Mouse (Mus musculus): Measurements from ENCODE around the gene Pym1. TPM values are rescaled to one million over a fixed set of nuclear protein-coding genes. Genes with fewer than 3 reads are reported as not detected.

The Pym1 gene
- 48.4 and 55.4 TPM in 2 replicates for polyA plus RNA-seq (2014; fragmentation: Nextera tagmentation; extraction: Ambion mirVana)

- 0 out of 2 replicates have a peak, but pooled peaks cover 7% of the 10 kb centered on the region for H3K36me3 ChIP-seq (ENCODE audit: control insufficient read depth, insufficient read depth, low read length)
- peak within 1 kb of the TSS; percentile 84 for H3K9ac ChIP-seq (ENCODE audit: low read length)
- DNase-seq (ENCODE audit: low spot score) (peak; percentile 39), ATAC-seq (peak; percentile 61)
- peaks cover 17% of the 10 kb centered on the region for H3K27me3 ChIP-seq (replicated peaks; ENCODE audit: control insufficient read depth, insufficient read depth, low read length)
- H3K9me3 ChIP-seq (replicated peaks; ENCODE audit: control insufficient read depth, low read length): no peaks in the 10 kb centered on the region
- H3K27ac ChIP-seq (ENCODE audit: low read depth, low read length): peak within 1 kb of the TSS; percentile 85
- peaks cover 20% of the 10 kb centered on the region for H3K4me1 ChIP-seq (ENCODE audit: control insufficient read depth, insufficient read depth, low read length)
- H3K4me2 ChIP-seq (ENCODE audit: low read length): peak within 1 kb of the TSS; percentile 85
- peak within 1 kb of the TSS; percentile 66 for H3K4me3 ChIP-seq (ENCODE audit: low read depth, low read length)
- under 1% methylated on average over 36 of the region's 36 CpGs for WGBS
Measured at GRCm38 (mm10) chr10:128747646-128748251, at the start of gene Pym1. Gene Pym1, plus strand, starts transcription at chr10:128747889.

GRCm38 (mm10) chr10:128699006-128699405 lies 48.7 kb upstream of the Pym1 start:
- DNase-seq (ENCODE audit: low spot score) (no peak), ATAC-seq (no peak)
- H3K9me3 ChIP-seq (replicated peaks; ENCODE audit: control insufficient read depth, low read length): no peaks in the 10 kb centered on the region
- H3K9ac ChIP-seq (ENCODE audit: low read length): no peak overlapping the region
- H3K36me3 ChIP-seq (ENCODE audit: control insufficient read depth, insufficient read depth, low read length): peaks cover 24% of the 10 kb centered on the region
- H3K4me3 ChIP-seq (ENCODE audit: low read depth, low read length): no peak overlapping the region
- H3K4me1 ChIP-seq (ENCODE audit: control insufficient read depth, insufficient read depth, low read length): peaks cover 9% of the 10 kb centered on the region
- no peak overlapping the region for H3K27ac ChIP-seq (ENCODE audit: low read depth, low read length)
- 89% methylated on average over 5 of the region's 5 CpGs for WGBS
- no peaks in the 10 kb centered on the region for H3K27me3 ChIP-seq (replicated peaks; ENCODE audit: control insufficient read depth, insufficient read depth, low read length)
- H3K4me2 ChIP-seq (ENCODE audit: low read length): no peak overlapping the region

GRCm38 (mm10) chr10:128699611-128700010 lies 48.1 kb upstream of the Pym1 start:
- peaks cover 24% of the 10 kb centered on the region for H3K36me3 ChIP-seq (ENCODE audit: control insufficient read depth, insufficient read depth, low read length)
- no peaks in the 10 kb centered on the region for H3K27me3 ChIP-seq (replicated peaks; ENCODE audit: control insufficient read depth, insufficient read depth, low read length)
- H3K9me3 ChIP-seq (replicated peaks; ENCODE audit: control insufficient read depth, low read length): no peaks in the 10 kb centered on the region
- no peak overlapping the region for H3K9ac ChIP-seq (ENCODE audit: low read length)
- no peak overlapping the region for H3K4me3 ChIP-seq (ENCODE audit: low read depth, low read length)
- H3K4me1 ChIP-seq (ENCODE audit: control insufficient read depth, insufficient read depth, low read length): peaks cover 7% of the 10 kb centered on the region
- ATAC-seq: no peak
- H3K27ac ChIP-seq (ENCODE audit: low read depth, low read length): no peak overlapping the region
- DNase-seq (ENCODE audit: low spot score): no peak
- WGBS: 88% methylated on average over 11 of the region's 11 CpGs
- no peak overlapping the region for H3K4me2 ChIP-seq (ENCODE audit: low read length)

GRCm38 (mm10) chr10:128700712-128701111 lies 47.0 kb upstream of the Pym1 start:
- H3K27me3 ChIP-seq (replicated peaks; ENCODE audit: control insufficient read depth, insufficient read depth, low read length): no peaks in the 10 kb centered on the region
- ATAC-seq (no peak), DNase-seq (ENCODE audit: low spot score) (no peak)
- H3K4me2 ChIP-seq (ENCODE audit: low read length): no peak overlapping the region
- 86% methylated on average over 5 of the region's 5 CpGs for WGBS
- no peak overlapping the region for H3K27ac ChIP-seq (ENCODE audit: low read depth, low read length)
- H3K4me1 ChIP-seq (ENCODE audit: control insufficient read depth, insufficient read depth, low read length): 0 out of 2 replicates have a peak, but pooled peaks cover 2% of the 10 kb centered on the region
- H3K4me3 ChIP-seq (ENCODE audit: low read depth, low read length): no peak overlapping the region
- H3K9me3 ChIP-seq (replicated peaks; ENCODE audit: control insufficient read depth, low read length): no peaks in the 10 kb centered on the region
- H3K9ac ChIP-seq (ENCODE audit: low read length): no peak overlapping the region
- peaks cover 24% of the 10 kb centered on the region for H3K36me3 ChIP-seq (ENCODE audit: control insufficient read depth, insufficient read depth, low read length)

GRCm38 (mm10) chr10:128702328-128703007 lies 45.2 kb upstream of the Pym1 start:
- no peak for DNase-seq (ENCODE audit: low spot score)
- Histone ChIP-seq H3K27ac (ENCODE audit: low read depth, low read length) (no peak overlapping the region), H3K9ac (ENCODE audit: low read length) (no peak overlapping the region), H3K9me3 (replicated peaks; ENCODE audit: control insufficient read depth, low read length) (no peaks in the 10 kb centered on the region), H3K4me1 (ENCODE audit: control insufficient read depth, insufficient read depth, low read length) (0 out of 2 replicates have a peak, but pooled peaks cover 2% of the 10 kb centered on the region), H3K4me2 (ENCODE audit: low read length) (no peak overlapping the region), H3K4me3 (ENCODE audit: low read depth, low read length) (no peak overlapping the region), H3K36me3 (ENCODE audit: control insufficient read depth, insufficient read depth, low read length) (peaks cover 24% of the 10 kb centered on the region), H3K27me3 (replicated peaks; ENCODE audit: control insufficient read depth, insufficient read depth, low read length) (no peaks in the 10 kb centered on the region)
- ATAC-seq: no peak
- WGBS: 80% methylated on average over 6 of the region's 6 CpGs

- DNase-seq (ENCODE audit: low spot score) (no peak), ATAC-seq (no peak)
- WGBS: 16% methylated on average over 4 of the region's 4 CpGs
- H3K4me2 ChIP-seq (ENCODE audit: low read length): peak within 1 kb of the TSS; percentile 83
- H3K4me3 ChIP-seq (ENCODE audit: low read depth, low read length): peak within 1 kb of the TSS; percentile 77
- no peaks in the 10 kb centered on the region for H3K9me3 ChIP-seq (replicated peaks; ENCODE audit: control insufficient read depth, low read length)
- peak within 1 kb of the TSS; percentile 74 for H3K27ac ChIP-seq (ENCODE audit: low read depth, low read length)
- H3K4me1 ChIP-seq (ENCODE audit: control insufficient read depth, insufficient read depth, low read length): 0 out of 2 replicates have a peak, but pooled peaks cover 2% of the 10 kb centered on the region
- peak within 1 kb of the TSS; percentile 70 for H3K9ac ChIP-seq (ENCODE audit: low read length)
- H3K27me3 ChIP-seq (replicated peaks; ENCODE audit: control insufficient read depth, insufficient read depth, low read length): no peaks in the 10 kb centered on the region
- H3K36me3 ChIP-seq (ENCODE audit: control insufficient read depth, insufficient read depth, low read length): peaks cover 22% of the 10 kb centered on the region
Measured at GRCm38 (mm10) chr10:128703895-128704294, 43.8 kb upstream of the Pym1 start, which contains the start of gene Pmel. Gene Pmel, plus strand, starts transcription at chr10:128704195.

GRCm38 (mm10) chr10:128704491-128705316 lies 43.0 kb upstream of the Pym1 start, which contains the start of gene Cdk2:
Gene Cdk2, minus strand, starts transcription at chr10:128705031.
- WGBS: under 1% methylated on average over 60 of the region's 62 CpGs

GRCm38 (mm10) chr10:128705317-128705693 lies 42.4 kb upstream of the Pym1 start:
- WGBS: 8% methylated on average over 11 of the region's 11 CpGs
- H3K9ac ChIP-seq (ENCODE audit: low read length): peak overlapping the region; percentile 49; the same call in 1 of the 2 replicates
- peak overlapping the region; percentile 77 for H3K4me3 ChIP-seq (ENCODE audit: low read depth, low read length)
- peaks cover 16% of the 10 kb centered on the region for H3K36me3 ChIP-seq (ENCODE audit: control insufficient read depth, insufficient read depth, low read length)
- 0 out of 2 replicates have a peak, but pooled peaks cover 2% of the 10 kb centered on the region for H3K4me1 ChIP-seq (ENCODE audit: control insufficient read depth, insufficient read depth, low read length)
- H3K9me3 ChIP-seq (replicated peaks; ENCODE audit: control insufficient read depth, low read length): no peaks in the 10 kb centered on the region
- H3K27me3 ChIP-seq (replicated peaks; ENCODE audit: control insufficient read depth, insufficient read depth, low read length): no peaks in the 10 kb centered on the region
- no peak overlapping the region for H3K27ac ChIP-seq (ENCODE audit: low read depth, low read length)
- DNase-seq (ENCODE audit: low spot score): peak; percentile 23
- peak; percentile 27 for ATAC-seq
- H3K4me2 ChIP-seq (ENCODE audit: low read length): peak overlapping the region; percentile 83

More at GRCm38 (mm10) chr10:128704491-128705316, 43.0 kb upstream of the Pym1 start, which contains the start of gene Cdk2:
- Histone ChIP-seq H3K9ac (ENCODE audit: low read length) (peak within 1 kb of the TSS; percentile 70), H3K4me1 (ENCODE audit: control insufficient read depth, insufficient read depth, low read length) (0 out of 2 replicates have a peak, but pooled peaks cover 2% of the 10 kb centered on the region), H3K27ac (ENCODE audit: low read depth, low read length) (peak within 1 kb of the TSS; percentile 74), H3K36me3 (ENCODE audit: control insufficient read depth, insufficient read depth, low read length) (peaks cover 16% of the 10 kb centered on the region), H3K27me3 (replicated peaks; ENCODE audit: control insufficient read depth, insufficient read depth, low read length) (no peaks in the 10 kb centered on the region), H3K9me3 (replicated peaks; ENCODE audit: control insufficient read depth, low read length) (no peaks in the 10 kb centered on the region), H3K4me3 (ENCODE audit: low read depth, low read length) (peak within 1 kb of the TSS; percentile 77), H3K4me2 (ENCODE audit: low read length) (peak within 1 kb of the TSS; percentile 83)
- DNase-seq (ENCODE audit: low spot score): peak; percentile 94
- ATAC-seq: peak; percentile 95
